Mouse (Mus musculus): ENCODE data around the gene Armcx5.
"Not testable (repeated sequence)": the region's sequence is repeated elsewhere in the genome, so short reads cannot be mapped to it uniquely, and the experiment has no call there.

Armcx5 gene

DNA sequence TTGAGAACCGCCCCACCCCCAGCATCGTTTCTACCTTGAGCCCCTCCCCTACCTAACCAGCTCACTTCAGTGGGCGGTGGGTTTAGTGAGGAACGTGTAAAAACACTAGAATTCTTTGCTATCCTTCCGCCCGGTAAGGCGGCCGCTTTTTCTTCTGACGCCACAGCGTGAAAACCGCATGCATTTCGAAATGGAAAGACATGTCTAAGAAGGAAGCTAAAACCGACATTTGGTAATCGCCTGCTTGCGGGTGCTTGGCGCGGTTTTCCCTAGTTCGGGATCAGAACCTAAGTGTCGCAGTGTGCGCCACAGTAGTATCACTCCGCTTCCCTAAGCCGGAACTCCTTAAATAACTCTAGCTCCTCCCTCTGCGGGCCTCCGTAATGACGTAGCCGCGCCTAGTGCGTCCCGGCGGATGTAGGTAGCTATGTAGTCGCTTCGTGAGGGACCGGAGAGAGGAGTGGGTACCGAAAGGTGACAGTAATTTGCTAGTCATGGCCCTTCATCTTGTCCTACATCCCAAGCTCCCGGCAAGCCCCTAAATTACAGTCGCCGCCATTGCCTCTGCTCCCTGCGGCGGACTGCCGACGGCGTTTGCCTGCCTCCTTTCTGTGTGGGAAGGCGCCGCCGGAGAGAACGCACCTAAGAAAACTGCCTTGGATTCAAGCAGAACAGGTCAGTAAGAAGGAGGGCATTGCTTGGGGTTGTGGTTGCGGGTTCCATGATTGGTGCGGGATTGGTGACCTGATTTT lies at the start of gene Armcx5, which contains the start of gene Gprasp1:
Armcx5 (plus strand) TSS at position 430 of the 752 bp plus-strand sequence.
Gprasp1 (plus strand) TSS at position 430 of the 752 bp plus-strand sequence.
- DNase-seq: peak; percentile 85 to 86

- DNase-seq: no peak
These were observed 48.9 kb upstream of the Armcx5 start, which contains the start of gene Tcp11x2 for GRCm38 (mm10) chrX:135693633-135694032. Gene Tcp11x2 (minus strand): TSS chrX:135693790.

DNA sequence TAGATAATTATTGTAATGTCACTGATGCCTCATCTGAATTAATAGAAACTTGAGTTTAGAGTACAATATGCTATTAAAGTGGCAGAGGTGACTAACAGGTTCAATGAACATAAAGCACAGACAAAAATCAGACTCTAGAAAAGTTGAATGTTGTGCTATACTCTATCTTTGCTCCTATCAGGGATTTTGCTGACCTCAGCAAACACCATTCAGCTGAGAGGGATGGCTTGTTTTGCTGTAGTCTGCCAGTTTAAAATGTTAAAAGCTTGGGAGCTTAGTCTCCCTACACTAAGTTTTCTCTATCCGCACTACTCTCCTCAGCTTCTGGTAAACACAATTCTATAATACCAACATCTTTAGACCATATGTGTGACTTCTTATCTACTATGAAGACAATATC lies 39.4 kb upstream of the Armcx5 start:
- no peak for DNase-seq

DNA sequence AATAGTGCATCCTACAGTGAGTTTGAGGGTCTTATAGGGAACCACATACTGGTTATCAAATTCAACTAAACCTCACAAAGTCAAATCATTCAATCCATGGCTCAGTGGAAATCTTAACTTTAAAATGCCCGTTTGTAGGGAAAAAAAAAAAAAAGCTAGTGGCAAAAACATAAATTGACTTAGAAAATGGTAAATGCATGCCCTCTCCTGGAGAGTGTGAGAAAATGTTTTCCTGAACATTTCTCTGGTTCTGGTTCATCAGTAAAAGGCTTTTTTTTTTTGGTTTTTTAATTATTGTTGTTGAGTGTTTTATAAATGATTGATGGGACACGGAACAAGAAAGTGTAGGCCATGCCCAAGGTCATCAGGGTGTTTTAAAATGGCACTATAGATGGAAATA lies 38.2 kb upstream of the Armcx5 start:
- DNase-seq: no peak

DNA sequence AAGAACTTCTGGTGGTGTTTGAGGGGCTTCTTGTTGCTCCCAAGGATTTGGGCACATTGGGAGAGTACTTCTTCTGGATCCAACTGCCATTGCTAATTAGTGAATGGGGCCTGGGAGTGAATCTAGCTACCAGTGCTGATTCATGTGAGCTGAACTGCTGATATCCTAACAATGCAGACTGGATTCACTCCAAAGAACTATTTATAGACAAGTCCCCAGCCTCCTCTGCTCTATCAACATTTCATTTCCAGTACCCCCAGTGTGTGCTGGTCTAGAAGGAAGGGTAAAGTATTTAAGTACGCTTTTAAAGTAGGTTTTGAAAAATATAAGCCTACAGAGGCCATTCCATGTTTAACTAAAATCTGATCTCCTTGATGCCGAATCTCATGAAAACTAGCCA lies 29.7 kb upstream of the Armcx5 start:
- DNase-seq: no peak

- DNase-seq: no peak
These were observed 17.4 kb upstream of the Armcx5 start, which contains the start of gene Tmsb15a for GRCm38 (mm10) chrX:135725161-135725560. Gene Tmsb15a (minus strand): TSS chrX:135725261.

GRCm38 (mm10) chrX:135738730-135739520 lies 3.6 kb upstream of the Armcx5 start:
- peak in 1 of 2 experiments; percentile 64 for DNase-seq

DNA sequence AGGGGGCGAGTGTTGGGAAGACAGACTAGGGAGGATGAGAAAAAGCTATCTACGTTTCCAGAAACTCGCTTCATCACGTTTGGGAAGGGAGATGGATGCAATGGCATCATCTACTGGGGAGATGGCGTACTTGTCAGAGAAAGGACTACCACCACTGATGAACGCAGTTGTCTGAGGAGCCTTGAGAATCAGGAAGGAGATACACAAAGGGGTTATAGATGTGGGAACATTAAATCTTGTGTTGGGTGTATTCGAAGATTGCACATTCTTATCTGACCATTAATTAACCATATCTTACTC lies 473 bp downstream of the Armcx5 start:
- DNase-seq: no peak

GRCm38 (mm10) chrX:135745376-135745775 lies 2.8 kb downstream of the Armcx5 start:
- not testable (repeated sequence) for DNase-seq

- peak; percentile 77 for DNase-seq
These were observed 10.3 kb downstream of the Armcx5 start for GRCm38 (mm10) chrX:135752832-135753231.

DNA sequence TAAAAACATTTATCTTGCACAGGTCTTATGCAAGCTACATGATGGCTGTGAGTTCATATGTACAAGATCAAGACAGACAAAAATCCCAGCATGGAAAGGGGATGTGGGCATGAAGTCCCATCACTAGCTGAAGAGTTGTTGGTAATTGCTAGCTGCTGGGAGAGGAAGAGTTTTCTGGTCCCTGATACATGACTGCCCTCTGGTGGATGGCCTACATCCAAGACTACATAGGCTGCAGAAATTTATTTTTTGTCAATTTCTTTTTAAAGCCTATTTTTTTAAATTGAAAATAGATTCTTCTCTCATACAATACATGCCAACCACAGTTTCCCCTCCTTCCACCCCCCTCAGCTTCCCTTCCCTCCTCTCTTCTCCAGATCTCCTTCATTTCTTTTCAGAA lies 19.2 kb downstream of the Armcx5 start:
- peak; percentile 11 to 18 for DNase-seq

DNA sequence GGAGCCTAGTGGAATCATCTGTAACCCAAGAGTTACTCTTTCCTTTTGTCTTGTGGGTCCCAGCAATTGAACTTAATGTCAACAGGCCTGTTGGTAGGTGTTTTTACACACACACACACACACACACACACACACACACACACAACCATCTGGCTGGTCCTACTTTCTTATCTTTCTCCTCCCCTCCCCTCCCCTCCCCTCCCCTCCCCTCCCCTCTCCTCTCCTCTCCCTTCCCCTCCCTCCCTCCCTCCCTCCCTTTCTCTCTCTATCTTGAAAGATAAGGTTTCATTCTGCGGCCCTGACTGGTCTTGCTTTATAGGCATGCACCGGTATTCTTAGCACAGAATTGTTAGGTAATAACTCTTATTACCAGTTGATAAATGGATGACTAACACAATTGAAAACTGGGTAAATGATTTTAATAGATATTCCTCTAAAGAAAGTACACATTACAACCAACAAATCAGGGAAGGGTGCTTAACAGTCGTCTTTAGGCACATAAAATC lies 25.6 kb downstream of the Armcx5 start:
- no peak for DNase-seq

DNA sequence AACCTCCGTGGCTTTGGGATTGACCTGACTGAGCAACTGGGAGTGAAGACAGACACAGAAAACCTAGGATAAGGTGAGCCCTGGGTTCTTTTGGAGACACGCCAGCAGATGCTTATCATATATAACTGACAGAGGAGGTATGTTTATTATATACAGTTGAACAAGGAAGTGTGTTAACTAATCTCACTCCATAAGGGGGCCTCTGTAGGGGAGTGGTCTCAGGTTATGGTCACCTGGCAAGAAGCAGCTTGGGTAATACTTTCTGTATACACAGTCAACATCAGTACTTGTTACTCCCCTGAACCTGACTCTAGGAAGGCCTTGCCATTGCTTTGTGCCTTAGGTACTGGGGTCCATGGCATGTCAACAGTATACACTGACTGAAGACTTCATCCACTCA lies 26.0 kb downstream of the Armcx5 start:
- DNase-seq: no peak

- no peak for DNase-seq
These were observed 49.0 kb downstream of the Armcx5 start for GRCm38 (mm10) chrX:135791536-135791935.

- DNase-seq: no peak
These were observed 49.8 kb downstream of the Armcx5 start for GRCm38 (mm10) chrX:135792326-135792725.

- DNase-seq: peak; percentile 27 to 33
These were observed 53.2 kb downstream of the Armcx5 start for GRCm38 (mm10) chrX:135795591-135796304.

- peak; percentile 10 to 20 for DNase-seq
These were observed 54.0 kb downstream of the Armcx5 start for GRCm38 (mm10) chrX:135796305-135797211.

Measured in B cell, adult 2 months (primary cell).